Mouse (Mus musculus) brain, embryonic 14.5 days (tissue): Measurements from ENCODE around the gene Gng2.

Experiments used
- CTCF ChIP-seq: fragments of 200-500 bp; IDR thresholded peaks from 2 replicates; pipeline ENCODE4 v1.5.1; 2012; ENCODE audit warnings: inconsistent platforms, mild to moderate bottlenecking, moderate library complexity, borderline replicate concordance; ENCODE audit not compliant: insufficient read depth, insufficient read length; ENCODE audit errors: extremely low read depth
- POLR2A ChIP-seq: fragments of 200-500 bp; IDR thresholded peaks from 2 replicates; pipeline ENCODE4 v1.6.1; 2012; ENCODE audit warnings: mild to moderate bottlenecking, inconsistent platforms, borderline replicate concordance; ENCODE audit not compliant: poor library complexity, insufficient read depth, insufficient read length, severe bottlenecking; ENCODE audit errors: extremely low read depth

- no peak for TF ChIP-seq POLR2A
- TF ChIP-seq CTCF, result no peak
These were observed 119.1 kb downstream of the Gng2 start for GRCm38 (mm10) chr14:19858279-19858678.
